Mouse (Mus musculus) CD4-positive, CD25-positive, alpha-beta regulatory T cell, adult 2 months (primary cell): ENCODE data around the gene B3galt5.

Experiments used
- DNase-seq: peaks from one replicate; pipeline ENCODE4 v3.0.0-alpha.2; 2012; ENCODE audit warnings: low read depth, low spot score

B3galt5 gene

GRCm38 (mm10) chr16:96258429-96258828 is 22.8 kb downstream of the B3galt5 start:
- DNase-seq = no peak

GRCm38 (mm10) chr16:96271736-96272135 is 36.1 kb downstream of the B3galt5 start:
- no peak for DNase-seq

GRCm38 (mm10) chr16:96272929-96273619 is 37.5 kb downstream of the B3galt5 start:
- DNase-seq = peak; percentile 63

GRCm38 (mm10) chr16:96276596-96276995 is 41.0 kb downstream of the B3galt5 start:
- no peak for DNase-seq

GRCm38 (mm10) chr16:96278491-96279224 is 43.1 kb downstream of the B3galt5 start:
- no peak for DNase-seq

DNA sequence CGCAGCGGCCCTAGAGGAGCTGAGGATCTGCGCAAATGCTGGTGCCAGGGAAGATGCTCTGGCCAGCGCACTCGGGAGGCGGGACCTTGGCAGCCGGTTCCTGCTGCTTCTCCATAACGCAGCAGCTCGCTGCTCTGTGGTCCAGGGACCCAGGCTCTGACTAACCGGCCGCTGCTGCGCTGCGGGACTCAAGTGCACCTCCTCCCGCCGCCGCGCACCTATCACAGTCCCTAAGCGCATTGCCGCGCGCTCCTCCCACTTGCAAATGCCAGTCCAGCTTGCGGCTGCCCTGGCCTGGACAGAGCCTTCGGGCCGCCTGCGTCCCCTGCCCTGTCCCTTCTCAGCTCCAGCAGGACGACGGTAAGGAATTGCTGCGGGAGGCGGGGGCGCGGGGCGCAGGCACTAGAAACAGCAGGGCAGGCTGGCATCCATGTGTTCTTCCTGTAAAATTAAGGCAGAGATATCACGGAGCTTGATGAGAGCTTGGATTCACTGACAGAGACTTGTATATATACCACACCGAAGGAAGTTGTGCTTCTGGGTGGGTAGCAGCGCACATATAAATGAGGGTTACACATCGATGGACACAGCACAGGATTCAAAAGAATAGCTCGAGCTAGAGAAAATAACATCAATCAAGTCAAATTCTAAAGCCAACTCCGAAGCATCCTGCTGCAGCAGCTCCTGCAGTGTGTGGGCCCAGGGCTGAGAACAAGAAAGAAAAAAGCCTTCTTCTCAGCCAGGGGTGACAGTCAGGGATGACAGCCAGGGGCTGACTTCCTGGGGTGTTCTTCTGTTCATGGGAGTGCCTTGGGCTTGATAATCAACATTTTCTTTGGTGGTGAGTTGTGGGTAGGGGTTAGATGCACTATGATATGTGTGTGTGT is 45.4 kb downstream of the B3galt5 start:
- DNase-seq = no peak

- no peak for DNase-seq
Observed at GRCm38 (mm10) chr16:96282566-96282965, 47.0 kb downstream of the B3galt5 start.

DNA sequence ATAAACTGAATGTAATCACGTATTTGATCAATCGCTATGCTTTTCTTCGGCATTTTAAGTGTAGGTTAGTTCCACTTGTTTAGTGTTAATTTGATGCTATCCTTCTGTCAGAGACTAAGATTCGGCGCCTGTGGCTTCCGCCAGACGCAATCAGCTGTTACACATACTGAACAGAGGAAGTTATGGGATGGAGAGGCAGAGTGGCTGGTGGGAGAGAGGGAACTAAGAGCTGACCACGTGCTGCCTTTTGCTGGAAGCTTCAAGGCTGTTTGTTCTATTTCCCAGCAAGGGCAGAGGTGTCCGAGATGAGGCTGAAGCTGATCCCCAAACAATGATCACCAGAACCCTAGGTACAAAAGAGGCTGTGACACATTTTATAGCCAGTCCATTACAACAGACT is 56.3 kb downstream of the B3galt5 start:
- DNase-seq = peak; percentile 10

DNA sequence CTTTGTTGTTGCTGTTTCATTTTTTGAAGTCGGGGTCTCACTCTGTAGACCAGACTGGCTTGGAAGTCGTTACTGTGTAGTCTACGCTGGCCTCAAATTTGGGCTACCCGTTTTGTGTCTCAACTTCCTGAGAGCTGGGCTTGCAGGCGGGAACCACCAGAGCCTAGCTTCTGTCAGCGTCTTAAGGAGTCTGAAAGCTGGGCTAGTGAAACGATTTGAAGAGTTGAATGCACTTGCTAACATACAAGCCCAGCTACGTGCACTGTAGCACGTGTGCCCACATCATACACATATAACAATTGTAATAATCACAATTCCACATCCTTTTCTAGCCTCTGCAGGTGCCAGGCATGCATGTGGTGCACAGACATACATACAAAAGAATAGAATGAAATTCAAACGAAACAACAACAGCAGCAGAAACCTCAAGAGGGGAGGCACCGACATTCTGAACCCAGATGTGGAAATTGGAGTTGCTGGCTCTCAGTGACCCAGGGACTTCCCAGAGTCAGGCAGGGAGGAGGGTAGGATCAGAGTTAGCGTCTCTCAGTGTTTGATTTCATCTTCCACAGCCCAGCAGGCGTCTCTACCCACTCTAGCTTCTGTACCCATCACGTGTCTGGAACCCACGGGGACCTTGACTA is 57.1 kb downstream of the B3galt5 start:
- peak; percentile 47 for DNase-seq

GRCm38 (mm10) chr16:96298075-96298474 is 62.5 kb downstream of the B3galt5 start:
- no peak for DNase-seq

- DNase-seq = no peak
Observed at GRCm38 (mm10) chr16:96298574-96298973, 63.0 kb downstream of the B3galt5 start.

DNA sequence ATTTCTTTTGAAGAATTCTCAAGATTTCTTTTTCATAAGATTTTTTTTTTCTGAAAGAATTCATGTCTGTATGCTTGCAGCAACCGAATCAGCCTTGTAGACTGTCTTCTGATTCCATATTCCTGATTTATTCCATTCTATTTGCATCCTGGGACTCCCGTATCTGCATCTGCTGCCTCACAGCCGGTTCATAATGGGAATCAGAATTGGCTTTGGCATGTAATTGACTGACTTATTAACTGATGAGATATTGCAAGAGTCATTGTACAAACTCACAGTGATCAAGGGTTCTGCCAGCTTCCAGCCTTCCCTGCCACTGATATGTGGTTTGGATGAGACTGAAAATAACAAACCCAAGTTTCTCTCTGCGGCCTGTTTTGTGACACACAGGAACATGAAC is 67.8 kb downstream of the B3galt5 start:
- DNase-seq = no peak

GRCm38 (mm10) chr16:96304438-96304837 is 68.8 kb downstream of the B3galt5 start:
- DNase-seq = no peak

DNA sequence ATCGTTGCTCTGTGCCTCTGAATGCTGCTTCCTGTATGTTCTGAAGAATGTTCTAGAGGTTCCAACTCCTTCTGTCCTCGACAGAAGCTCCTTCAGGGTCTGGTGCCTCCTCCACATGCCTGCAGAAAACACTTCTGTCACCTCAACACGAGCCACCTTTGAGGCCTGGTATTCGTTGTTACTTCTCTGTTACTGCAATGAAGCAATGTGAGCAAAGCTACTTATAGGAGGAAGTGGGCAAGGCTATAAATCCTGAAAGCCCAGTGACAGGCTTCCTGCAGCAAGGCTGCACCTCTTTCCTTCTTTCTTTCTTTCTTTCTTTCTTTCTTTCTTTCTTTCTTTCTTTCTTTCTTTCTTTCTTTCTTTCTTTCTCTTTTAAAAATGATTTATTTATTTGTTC is 71.3 kb downstream of the B3galt5 start:
- DNase-seq = no peak

DNA sequence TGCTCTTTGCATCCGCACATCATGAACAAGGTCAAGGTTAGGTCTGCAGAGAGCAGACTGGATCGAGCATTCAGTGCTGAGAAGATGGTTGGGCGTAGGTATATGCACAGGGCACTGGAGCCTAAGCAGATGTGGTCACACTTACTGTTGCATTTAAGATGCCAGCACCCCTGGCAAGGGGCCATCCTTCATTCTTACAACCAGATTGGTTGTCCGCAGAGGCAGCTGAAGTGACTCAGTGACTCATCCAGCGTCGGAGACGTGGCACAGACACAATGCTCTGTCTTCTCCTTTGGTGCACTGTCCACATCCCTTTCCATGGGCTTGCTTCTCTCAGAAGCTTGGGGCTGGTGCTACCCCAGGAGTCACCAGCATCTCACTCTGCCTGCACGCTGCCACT is 82.2 kb downstream of the B3galt5 start:
- no peak for DNase-seq

DNA sequence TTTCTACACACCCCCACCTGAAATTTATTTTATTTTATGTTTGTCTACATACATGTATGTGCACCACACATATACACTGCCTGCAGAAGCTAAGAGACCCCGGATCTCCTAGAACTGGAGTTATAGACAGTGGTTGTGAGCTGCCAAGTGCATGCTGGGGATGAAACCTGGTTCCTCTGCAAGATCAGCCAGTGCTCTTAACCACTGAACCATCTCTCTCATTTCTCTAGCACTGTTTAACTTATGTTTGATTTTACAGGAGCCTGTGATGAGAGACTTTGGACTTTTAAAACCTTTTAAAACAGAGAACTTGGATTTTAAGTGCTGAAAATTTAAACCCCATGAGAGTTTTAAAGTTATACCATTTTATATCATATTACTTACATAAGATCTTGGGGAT is 87.1 kb downstream of the B3galt5 start:
- no peak for DNase-seq

DNA sequence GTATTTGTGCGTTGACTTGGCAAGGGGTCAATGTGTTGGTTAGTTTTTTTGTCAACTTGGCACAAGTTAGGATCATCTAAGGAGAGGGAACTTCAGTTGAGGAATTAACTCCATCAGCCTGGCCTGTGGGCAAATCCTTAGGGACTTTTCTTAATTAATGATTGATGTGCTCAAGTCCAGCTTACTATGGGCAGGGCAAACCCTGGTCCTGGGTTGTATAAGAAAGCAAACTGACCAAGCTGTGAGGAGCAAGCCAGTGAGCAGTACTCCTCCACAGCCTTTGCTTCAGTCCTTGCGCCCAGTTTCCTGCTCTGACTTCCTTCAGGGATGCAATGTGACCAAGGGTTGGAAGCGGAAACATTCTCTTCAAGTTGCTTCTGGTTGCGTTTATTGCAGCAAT is 87.6 kb downstream of the B3galt5 start:
- no peak for DNase-seq

DNA sequence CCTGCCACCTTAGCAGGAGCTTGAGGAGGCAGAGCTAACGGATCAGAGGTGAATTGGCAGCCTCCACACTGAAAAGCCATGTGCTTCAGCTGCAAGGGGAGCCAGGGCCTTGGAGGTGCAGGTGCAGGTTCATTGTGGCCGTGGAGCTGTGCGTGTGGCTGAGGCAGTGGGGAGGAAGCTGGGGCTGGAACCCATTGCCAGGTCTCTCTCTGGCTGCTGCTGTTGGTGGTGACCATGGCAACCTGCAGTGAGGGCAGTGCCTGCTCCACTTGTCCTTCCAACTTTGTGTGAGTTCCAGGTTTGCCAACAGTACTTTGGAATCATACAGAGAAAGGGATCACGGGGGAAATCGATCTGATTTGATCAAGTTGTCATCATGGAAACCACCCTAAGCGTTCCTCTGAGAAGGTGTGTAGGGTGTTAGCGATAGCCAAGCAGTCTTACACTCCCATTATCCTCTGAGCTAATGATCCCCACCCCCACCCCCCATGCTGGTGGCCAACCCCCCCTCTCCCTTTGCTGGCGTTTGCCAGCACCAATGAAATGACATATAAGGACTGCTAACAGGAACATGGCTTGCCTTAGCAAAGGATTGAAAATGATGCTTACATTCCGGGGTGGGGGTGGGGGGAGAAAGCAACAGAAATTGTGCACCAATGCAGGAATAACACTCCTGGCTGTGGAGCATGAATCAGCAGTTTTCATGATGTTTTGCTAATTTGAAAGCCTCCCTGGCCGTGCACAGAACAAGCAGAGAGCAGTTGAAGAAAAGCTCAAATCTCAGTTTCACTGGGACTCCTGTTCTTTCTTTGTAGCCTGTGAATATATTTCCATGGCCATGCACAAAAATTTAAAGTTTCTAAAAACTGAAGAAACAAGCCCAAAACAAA is 90.8 kb downstream of the B3galt5 start:
- no peak for DNase-seq

- peak; percentile 27 for DNase-seq
Observed at GRCm38 (mm10) chr16:96327251-96327650, 91.7 kb downstream of the B3galt5 start.

GRCm38 (mm10) chr16:96339570-96339969 is 104.0 kb downstream of the B3galt5 start:
- DNase-seq = no peak

DNA sequence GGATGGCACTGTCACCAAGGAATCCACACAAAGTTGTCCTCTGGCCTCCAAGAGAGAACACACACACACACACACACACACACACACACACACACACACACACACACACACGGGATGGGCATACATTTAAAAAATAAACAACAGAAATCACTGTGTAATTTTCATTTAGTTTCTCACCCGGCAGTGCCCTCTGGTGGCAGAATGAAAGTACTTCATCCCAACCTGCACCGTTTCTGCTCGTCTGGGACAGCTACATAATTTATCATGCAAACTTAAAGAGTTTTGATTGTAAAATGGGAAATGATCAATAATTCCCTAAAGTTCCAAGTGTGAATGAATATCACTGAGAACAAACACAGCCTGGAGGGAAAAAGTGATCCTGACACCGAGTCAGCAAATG is 105.7 kb downstream of the B3galt5 start:
- peak; percentile 67 for DNase-seq
